Mouse (Mus musculus): ENCODE measurements at regions not wholly inside any gene's neighbourhood (a gene's known extent, or its start where the extent isn't known, plus 50 kb on each side); places are given as distances from the start of the nearest gene placed in this dataset.

DNA sequence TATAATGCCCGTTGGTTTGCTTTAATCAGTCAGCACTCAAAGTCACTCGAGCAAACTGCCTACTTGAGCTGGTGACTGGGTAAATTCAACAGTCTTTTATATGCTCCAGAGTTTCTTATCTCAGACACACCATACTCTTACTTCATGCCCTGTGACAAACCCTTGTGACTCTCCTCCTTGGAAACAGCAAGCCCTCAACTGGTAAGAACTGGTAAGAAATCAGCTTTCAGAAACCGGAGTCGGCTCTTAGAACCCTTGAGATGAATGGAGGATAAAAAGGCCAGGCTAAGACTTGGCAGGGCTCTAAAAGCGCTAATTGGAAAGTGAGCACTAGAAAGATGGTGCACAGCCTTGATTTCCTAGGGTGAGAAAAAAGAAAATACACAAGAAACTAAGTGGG lies 360.2 kb downstream of the Ins1 start:
- no peak for TF ChIP-seq RCOR1 (IDR thresholded peaks at IDR 0.05; ENCODE audit: low read depth, low read length)
- no peak for TF ChIP-seq KAT2A (conservative IDR thresholded peaks at IDR 0.05; ENCODE audit: low read depth, low read length)
- TF ChIP-seq TCF12 (IDR thresholded peaks at IDR 0.05; ENCODE audit: low read depth, low read length): no peak
- no peak for TF ChIP-seq E2F4 (IDR thresholded peaks at IDR 0.05; ENCODE audit: borderline replicate concordance, low read depth, low read length)
- no peak for TF ChIP-seq GATA1 (IDR thresholded peaks at IDR 0.05; ENCODE audit: low read depth, low read length)
- TF ChIP-seq TBP (IDR thresholded peaks at IDR 0.05; ENCODE audit: low read depth, low read length): no peak
- TF ChIP-seq UBTF (IDR thresholded peaks at IDR 0.05; ENCODE audit: borderline replicate concordance, insufficient read depth, low read depth, low read length): no peak
- no peak for TF ChIP-seq TAL1 (IDR thresholded peaks at IDR 0.05; ENCODE audit: low read length)
- TF ChIP-seq MAFK (IDR thresholded peaks at IDR 0.05; ENCODE audit: borderline replicate concordance, low read depth, low read length): no peak
- no peaks in the 10 kb centered on the region for H3K79me2 ChIP-seq (ENCODE audit: control insufficient read depth, insufficient read depth, low read length, poor library complexity)
- no peaks in the 10 kb centered on the region for H3K27me3 ChIP-seq (ENCODE audit: control insufficient read depth in 1 of 2, insufficient read depth in 2 of 2, low read length in 2 of 2)
- DNase-seq (ENCODE audit: low read depth, low spot score): no peak
- no peaks in the 10 kb centered on the region for H3K36me3 ChIP-seq (ENCODE audit: control insufficient read depth in 1 of 2, insufficient read depth in 2 of 2, low read length in 2 of 2)
- H3K9ac ChIP-seq (ENCODE audit: control insufficient read depth, low read depth, low read length, poor library complexity, severe bottlenecking): no peak overlapping the region
- no peak overlapping the region for H3K4me3 ChIP-seq (ENCODE audit: control insufficient read depth in 1 of 2, insufficient read depth in 1 of 2, low read depth in 2 of 2, low read length in 2 of 2)
- no peaks in the 10 kb centered on the region for H3K9me3 ChIP-seq (replicated peaks; ENCODE audit: insufficient read depth, low read length)
- H3K27ac ChIP-seq (ENCODE audit: control insufficient read depth, low read depth, low read length): no peak overlapping the region
- H3K4me1 ChIP-seq (ENCODE audit: control insufficient read depth in 1 of 2, insufficient read depth in 2 of 2, low read length in 2 of 2): no peaks in the 10 kb centered on the region

GRCm38 (mm10) chr19:52623496-52623895 lies 359.4 kb downstream of the Ins1 start:
- no peaks in the 10 kb centered on the region for H3K79me2 ChIP-seq (ENCODE audit: control insufficient read depth, insufficient read depth, low read length, poor library complexity)
- no peaks in the 10 kb centered on the region for H3K9me3 ChIP-seq (replicated peaks; ENCODE audit: insufficient read depth, low read length)
- H3K4me1 ChIP-seq (ENCODE audit: control insufficient read depth in 1 of 2, insufficient read depth in 2 of 2, low read length in 2 of 2): no peaks in the 10 kb centered on the region
- no peak overlapping the region for H3K27ac ChIP-seq (ENCODE audit: control insufficient read depth, low read depth, low read length)
- no peak for TF ChIP-seq CHD1 (IDR thresholded peaks at IDR 0.05; ENCODE audit: low read depth, low read length)
- TF ChIP-seq NELFE (IDR thresholded peaks at IDR 0.05; ENCODE audit: low read depth, low read length): no peak
- TF ChIP-seq CTCF (IDR thresholded peaks at IDR 0.05 in 2 of 3, conservative IDR thresholded peaks at IDR 0.05 in 1 of 3; ENCODE audit: control insufficient read depth in 1 of 3, insufficient read depth in 1 of 3, low read depth in 2 of 3, low read length in 3 of 3, poor library complexity in 1 of 3, severe bottlenecking in 1 of 3): no peak; a peak in 1 of 6 replicates
- TF ChIP-seq GATA1 (IDR thresholded peaks at IDR 0.05; ENCODE audit: low read depth, low read length): no peak
- no peak for TF ChIP-seq MAX (IDR thresholded peaks at IDR 0.05; ENCODE audit: low read length)
- no peak overlapping the region for H3K4me3 ChIP-seq (ENCODE audit: control insufficient read depth in 1 of 2, insufficient read depth in 1 of 2, low read depth in 2 of 2, low read length in 2 of 2)
- H3K9ac ChIP-seq (ENCODE audit: control insufficient read depth, low read depth, low read length, poor library complexity, severe bottlenecking): no peak overlapping the region
- no peaks in the 10 kb centered on the region for H3K27me3 ChIP-seq (ENCODE audit: control insufficient read depth in 1 of 2, insufficient read depth in 2 of 2, low read length in 2 of 2)
- H3K36me3 ChIP-seq (ENCODE audit: control insufficient read depth in 1 of 2, insufficient read depth in 2 of 2, low read length in 2 of 2): no peaks in the 10 kb centered on the region
- no peak for DNase-seq (ENCODE audit: low read depth, low spot score)

- no peak for TF ChIP-seq ZKSCAN1 (IDR thresholded peaks at IDR 0.05; ENCODE audit: low read depth, low read length)
- TF ChIP-seq KAT2A (conservative IDR thresholded peaks at IDR 0.05; ENCODE audit: low read depth, low read length): no peak
- no peak for TF ChIP-seq RAD21 (IDR thresholded peaks at IDR 0.05; ENCODE audit: low read depth, low read length)
- no peak for TF ChIP-seq GATA1 (IDR thresholded peaks at IDR 0.05; ENCODE audit: low read depth, low read length)
- TF ChIP-seq NRF1 (IDR thresholded peaks at IDR 0.05; ENCODE audit: insufficient read depth, low read depth, low read length, poor library complexity, severe bottlenecking): no peak
- TF ChIP-seq CHD2 (IDR thresholded peaks at IDR 0.05; ENCODE audit: low read length): no peak
- no peak for TF ChIP-seq POLR2A (IDR thresholded peaks at IDR 0.05; ENCODE audit: control insufficient read depth in 1 of 2, insufficient read depth in 1 of 2, low read depth in 1 of 2, low read length in 2 of 2, poor library complexity in 1 of 2)
- no peak for TF ChIP-seq ZNF384 (IDR thresholded peaks at IDR 0.05; ENCODE audit: low read depth, low read length)
- TF ChIP-seq BHLHE40 (IDR thresholded peaks at IDR 0.05; ENCODE audit: borderline replicate concordance, low read depth, low read length): no peak
- no peak for TF ChIP-seq SIN3A (IDR thresholded peaks at IDR 0.05; ENCODE audit: low read length)
- no peak for TF ChIP-seq POLR2AphosphoS2 (IDR thresholded peaks at IDR 0.05; ENCODE audit: low read length)
- no peak for TF ChIP-seq SMC3 (IDR thresholded peaks at IDR 0.05; ENCODE audit: low read depth, low read length)
- TF ChIP-seq MAZ (IDR thresholded peaks at IDR 0.05; ENCODE audit: low read depth, low read length): no peak
- no peak for TF ChIP-seq MYB (IDR thresholded peaks at IDR 0.05; ENCODE audit: low read depth, low read length)
- TF ChIP-seq TCF12 (IDR thresholded peaks at IDR 0.05; ENCODE audit: low read depth, low read length): no peak
- no peak for TF ChIP-seq MEF2A (IDR thresholded peaks at IDR 0.05; ENCODE audit: extremely low read depth, insufficient replicate concordance, low read depth, low read length, poor library complexity, severe bottlenecking)
- H3K9me3 ChIP-seq (replicated peaks; ENCODE audit: insufficient read depth, low read length): no peaks in the 10 kb centered on the region
- DNase-seq (ENCODE audit: low read depth, low spot score): no peak
- H3K9ac ChIP-seq (ENCODE audit: control insufficient read depth, low read depth, low read length, poor library complexity, severe bottlenecking): no peak overlapping the region
- H3K27me3 ChIP-seq (ENCODE audit: control insufficient read depth in 1 of 2, insufficient read depth in 2 of 2, low read length in 2 of 2): no peaks in the 10 kb centered on the region
- H3K36me3 ChIP-seq (ENCODE audit: control insufficient read depth in 1 of 2, insufficient read depth in 2 of 2, low read length in 2 of 2): no peaks in the 10 kb centered on the region
- H3K27ac ChIP-seq (ENCODE audit: control insufficient read depth, low read depth, low read length): no peak overlapping the region
- no peaks in the 10 kb centered on the region for H3K4me1 ChIP-seq (ENCODE audit: control insufficient read depth in 1 of 2, insufficient read depth in 2 of 2, low read length in 2 of 2)
- no peak overlapping the region for H3K4me3 ChIP-seq (ENCODE audit: control insufficient read depth in 1 of 2, insufficient read depth in 1 of 2, low read depth in 2 of 2, low read length in 2 of 2)
- no peaks in the 10 kb centered on the region for H3K79me2 ChIP-seq (ENCODE audit: control insufficient read depth, insufficient read depth, low read length, poor library complexity)
Measured at GRCm38 (mm10) chr19:52613353-52613752, 349.3 kb downstream of the Ins1 start.
